ENCODE assay signal across 10 mouse cellular contexts in genomic region chr6:83435174-83435573, GRCm38 (mm10). TPM values are rescaled to one million over a fixed set of nuclear protein-coding genes. Genes with fewer than 3 reads are reported as not detected.
DNase-seq lines count a peak whose midpoint lies in the region; ATAC-seq lines count a peak whose summit lies in the region.
"Had no signal": no experiment of that assay in that cellular context is flagged by ENCODE, and none has a peak within 500 bp of the region (broad histone marks: within the 10 kb centered on the region; RNA-seq: fewer than 3 reads in every experiment).

No protein-coding gene starts in this region.

- H3K4me2 ChIP-seq in heart, embryonic 13.5 days: no peak overlapping the region
- no peak overlapping the region for H3K4me2 ChIP-seq in embryonic facial prominence, embryonic 12.5 days (replicated peaks)
- H3K4me2 ChIP-seq in midbrain, embryonic 15.5 days: no peak overlapping the region

- H3K27me3 ChIP-seq in heart, embryonic 13.5 days (replicated peaks): no peaks in the 10 kb centered on the region
- H3K27me3 ChIP-seq in embryonic facial prominence, embryonic 12.5 days: no peaks in the 10 kb centered on the region
- no peaks in the 10 kb centered on the region for H3K27me3 ChIP-seq in midbrain, embryonic 15.5 days (replicated peaks)
- no peaks in the 10 kb centered on the region for H3K27me3 ChIP-seq in limb, embryonic 10.5 days (ENCODE audit: low read depth, poor library complexity, severe bottlenecking)
- H3K27me3 ChIP-seq: CH12.LX had no signal

- H3K36me3 ChIP-seq in heart, embryonic 13.5 days: peaks cover 56% of the 10 kb centered on the region
- peaks cover 36% of the 10 kb centered on the region for H3K36me3 ChIP-seq in embryonic facial prominence, embryonic 12.5 days
- H3K36me3 ChIP-seq in midbrain, embryonic 15.5 days (replicated peaks): no peaks in the 10 kb centered on the region
- peaks cover 86% of the 10 kb centered on the region for H3K36me3 ChIP-seq in limb, embryonic 10.5 days

- 0 out of 2 replicates have a peak overlapping the region, but pooled peaks have one; percentile 24 for H3K27ac ChIP-seq in heart, embryonic 13.5 days (replicated peaks)
- 0 out of 2 replicates have a peak overlapping the region, but pooled peaks have one; percentile 20 for H3K27ac ChIP-seq in embryonic facial prominence, embryonic 12.5 days
- H3K27ac ChIP-seq in midbrain, embryonic 15.5 days: peak overlapping the region; percentile 60
- no peak overlapping the region for H3K27ac ChIP-seq in limb, embryonic 10.5 days

- H3K9ac ChIP-seq in heart, embryonic 13.5 days: peak overlapping the region; percentile 24; the same call in 1 of the 2 replicates
- no peak overlapping the region for H3K9ac ChIP-seq in embryonic facial prominence, embryonic 12.5 days
- 0 out of 2 replicates have a peak overlapping the region, but pooled peaks have one; percentile 2 for H3K9ac ChIP-seq in midbrain, embryonic 15.5 days

- peaks cover 84% of the 10 kb centered on the region for H3K4me1 ChIP-seq in heart, embryonic 13.5 days
- H3K4me1 ChIP-seq in embryonic facial prominence, embryonic 12.5 days: peaks cover 51% of the 10 kb centered on the region
- H3K4me1 ChIP-seq in midbrain, embryonic 15.5 days: peaks cover 89% of the 10 kb centered on the region
- peaks cover 26% of the 10 kb centered on the region for H3K4me1 ChIP-seq in limb, embryonic 10.5 days

- H3K9me3 ChIP-seq in heart, embryonic 13.5 days: no peaks in the 10 kb centered on the region
- H3K9me3 ChIP-seq in embryonic facial prominence, embryonic 12.5 days: no peaks in the 10 kb centered on the region
- H3K9me3 ChIP-seq in midbrain, embryonic 15.5 days: no peaks in the 10 kb centered on the region
- H3K9me3 ChIP-seq in limb, embryonic 10.5 days (replicated peaks): no peaks in the 10 kb centered on the region

- WGBS in heart, embryonic 13.5 days: 55% methylated on average over 5 of the region's 5 CpGs
- whole genome bisulfite sequencing in embryonic facial prominence, embryonic 12.5 days: 49% methylated on average over 5 of the region's 5 CpGs
- WGBS in midbrain, embryonic 15.5 days: 12% methylated on average over 5 of the region's 5 CpGs
- WGBS in limb, embryonic 10.5 days: 80% methylated on average over 5 of the region's 5 CpGs

- H3K4me3 ChIP-seq in heart, embryonic 13.5 days: no peak overlapping the region
- H3K4me3 ChIP-seq in embryonic facial prominence, embryonic 12.5 days: no peak overlapping the region
- no peak overlapping the region for H3K4me3 ChIP-seq in midbrain, embryonic 15.5 days
- H3K4me3 ChIP-seq in limb, embryonic 10.5 days: no peak overlapping the region

- ATAC-seq in heart, embryonic 13.5 days (ENCODE audit: extremely low read depth, insufficient number of reproducible peaks, low FRiP score, low TSS enrichment): no peak
- ATAC-seq in embryonic facial prominence, embryonic 12.5 days (ENCODE audit: insufficient number of reproducible peaks, insufficient read depth, low FRiP score, low TSS enrichment): no peak
- no peak for ATAC-seq in midbrain, embryonic 15.5 days (replicated peaks)
- ATAC-seq in megakaryocyte-erythroid progenitor cell, adult 5-6 weeks (replicated peaks; ENCODE audit: low FRiP score, low TSS enrichment, poor library complexity, severe bottlenecking): no peak

- no peak for DNase-seq in heart, adult 18-20 months
- peak; percentile 63 for DNase-seq in adipocyte (ENCODE audit: low spot score)
- DNase-seq in limb, embryonic 10.5 days (ENCODE audit: low spot score): no peak
- no peak for DNase-seq in thymus, postnatal 36 days
- DNase-seq: left cerebral cortex, postnatal 4 days had no signal

RNA-seq across cellular contexts. Expression of gene Tet3, which starts 23.7 kb away (rescaled TPM):
- 27.7 and 30.6 TPM in 2 replicates for polyA plus RNA-seq in heart, embryonic 13.5 days (2015; fragmentation: Nextera tagmentation; extraction: Ambion mirVana)
- total RNA-seq in heart, adult 18-20 months (2021): 10 to 100 TPM; 11.5 to 12.7 TPM
- 40.0 and 41.1 TPM in 2 replicates for polyA plus RNA-seq in embryonic facial prominence, embryonic 12.5 days (2016; fragmentation: Nextera tagmentation; extraction: Ambion mirVana)
- polyA plus RNA-seq in midbrain, embryonic 15.5 days (2015; fragmentation: Nextera tagmentation; extraction: Ambion mirVana): 60.9 and 76.8 TPM in 2 replicates
- total RNA-seq in megakaryocyte-erythroid progenitor cell, adult 5-6 weeks (2014; fragmentation: Nextera tagmentation): 46.9 and 55.9 TPM in 2 replicates
- total RNA-seq in megakaryocyte-erythroid progenitor cell, adult 5-6 weeks (2017): 12.6 and 13.5 TPM in 2 replicates
- 40.1 and 42.7 TPM in 2 replicates for polyA plus RNA-seq in limb, embryonic 10.5 days (2016; fragmentation: Nextera tagmentation; extraction: Ambion mirVana)
